Mouse (Mus musculus): Measurements from ENCODE around the gene Grik4. TPM values are rescaled to one million over a fixed set of nuclear protein-coding genes. Genes with fewer than 3 reads are reported as not detected.

The Grik4 gene
- total and polyA plus RNA-seq, 3 experiments = not detected

DNA sequence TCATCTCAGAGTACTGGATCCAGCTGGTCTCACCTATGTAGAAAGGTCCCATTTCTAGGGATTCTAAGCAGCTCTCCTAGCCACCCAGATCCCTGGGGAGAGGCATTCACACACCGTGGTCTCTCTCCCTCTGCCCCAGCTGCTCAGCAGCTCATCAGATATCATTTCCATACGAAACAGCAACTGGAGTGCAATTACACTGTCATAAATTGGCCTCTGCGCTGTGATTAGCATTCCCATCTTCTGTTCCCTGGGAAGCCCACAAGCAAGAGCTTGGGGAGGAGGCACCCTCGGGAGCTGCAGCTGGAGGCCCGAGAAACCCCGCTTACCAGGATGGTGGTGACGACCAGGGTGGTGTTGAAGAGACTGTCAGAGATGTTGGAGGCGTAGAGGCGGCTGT lies 346.8 kb downstream of the Grik4 start:
- Histone ChIP-seq H3K4me2 (ENCODE audit: insufficient read depth, low read depth, poor library complexity, severe bottlenecking) (no peak overlapping the region), H3K4me3 (replicated peaks in 1 of 3; ENCODE audit: low read depth in 2 of 3, low read length in 2 of 3, poor library complexity in 1 of 3) (no peak overlapping the region), H3K27ac (ENCODE audit: insufficient read depth, low read depth) (no peak overlapping the region), H3K9ac (ENCODE audit: insufficient read depth, low read depth) (no peak overlapping the region), H3K9me3 (replicated peaks; ENCODE audit: low read length) (no peaks in the 10 kb centered on the region), H3K79me2 (replicated peaks; ENCODE audit: control insufficient read depth, extremely low read depth, insufficient read depth, poor library complexity, severe bottlenecking) (no peaks in the 10 kb centered on the region), H3K36me3 (replicated peaks in 1 of 2; ENCODE audit: control insufficient read depth in 1 of 2, insufficient read depth in 1 of 2, low read length in 1 of 2) (no peaks in the 10 kb centered on the region), H3K27me3 (replicated peaks) (peaks cover 95% of the 10 kb centered on the region), H3K4me1 (ENCODE audit: control insufficient read depth in 1 of 2, insufficient read depth in 2 of 2) (no peaks in the 10 kb centered on the region)
- dilution Hi-C loops (cut with MboI; ENCODE audit: extremely low pct_ligation_motif_present, extremely low pct_unique_long_range_greater_than_20kb, low sequenced_read_pairs) = no loop called here
- in situ Hi-C loops (cut with MboI; ENCODE audit: low pct_ligation_motif_present, low pct_unique_long_range_greater_than_20kb, low sequenced_read_pairs) = no loop called here
- TF ChIP-seq MYC (IDR thresholded peaks at IDR 0.05; ENCODE audit: low read depth, low read length) = no peak
- no peak for TF ChIP-seq MAX (IDR thresholded peaks at IDR 0.05; ENCODE audit: low read length)
- no peak for TF ChIP-seq BHLHE40 (IDR thresholded peaks at IDR 0.05; ENCODE audit: low read depth, low read length)
- TF ChIP-seq SIN3A (IDR thresholded peaks at IDR 0.05; ENCODE audit: low read length) = no peak
- no peak for TF ChIP-seq ZKSCAN1 (IDR thresholded peaks at IDR 0.05; ENCODE audit: borderline replicate concordance, low read depth, low read length)
- no peak for TF ChIP-seq UBTF (IDR thresholded peaks at IDR 0.05; ENCODE audit: low read depth, low read length)
- TF ChIP-seq ELF1 (IDR thresholded peaks at IDR 0.05; ENCODE audit: low read depth, low read length) = no peak
- TF ChIP-seq CHD2 (IDR thresholded peaks at IDR 0.05; ENCODE audit: low read length) = no peak
- no peak for DNase-seq (ENCODE audit: extremely low read depth)

DNA sequence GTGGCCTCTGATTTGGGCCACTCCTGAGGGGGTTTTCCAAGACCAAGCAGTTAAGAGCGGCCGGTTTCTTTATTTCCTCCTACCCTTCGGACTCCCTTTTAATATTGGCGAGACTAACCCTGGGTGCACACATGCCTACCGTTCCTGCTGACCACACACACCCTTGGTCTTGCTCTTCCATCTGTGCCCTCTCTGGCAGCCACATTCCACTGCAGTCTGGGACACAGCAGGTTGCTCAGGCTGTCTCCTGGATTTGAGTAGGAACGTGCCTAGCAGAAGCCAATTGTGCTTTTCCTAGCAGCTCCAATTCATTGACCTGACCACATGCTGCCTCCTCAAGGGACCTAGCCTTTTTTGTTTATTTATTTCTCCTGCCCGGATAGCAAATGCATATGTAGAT lies 365.8 kb downstream of the Grik4 start:
- dilution Hi-C loops (cut with MboI; ENCODE audit: extremely low pct_ligation_motif_present, extremely low pct_unique_long_range_greater_than_20kb, low sequenced_read_pairs) (no loop called here), in situ Hi-C loops (cut with MboI; ENCODE audit: low pct_ligation_motif_present, low pct_unique_long_range_greater_than_20kb, low sequenced_read_pairs) (no loop called here)
- H3K9ac ChIP-seq (ENCODE audit: insufficient read depth, low read depth) = no peak overlapping the region

DNA sequence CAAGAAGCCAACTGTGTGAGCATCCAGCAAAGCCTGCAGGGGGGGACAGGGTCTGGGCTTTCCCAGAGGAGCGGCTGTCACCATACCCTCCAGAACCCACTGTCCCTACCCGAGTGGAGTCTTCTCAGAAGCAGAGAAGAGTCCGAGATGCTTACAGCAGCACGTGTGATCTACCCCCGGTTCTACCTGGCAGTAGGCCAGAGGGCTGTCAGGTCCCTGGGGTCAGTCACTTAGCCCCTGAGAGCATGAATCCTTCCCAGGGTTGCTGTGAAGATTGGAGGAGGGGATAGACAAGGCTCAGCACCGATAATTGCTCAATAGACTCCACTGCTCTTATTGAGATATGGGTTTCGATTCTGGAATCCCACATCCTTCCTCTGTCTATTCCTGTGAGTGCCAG lies 366.2 kb downstream of the Grik4 start:
- Histone ChIP-seq H3K4me1 (ENCODE audit: control insufficient read depth in 1 of 2, insufficient read depth in 2 of 2) (no peaks in the 10 kb centered on the region), H3K36me3 (replicated peaks in 1 of 2; ENCODE audit: control insufficient read depth in 1 of 2, insufficient read depth in 1 of 2, low read length in 1 of 2) (no peaks in the 10 kb centered on the region), H3K27ac (ENCODE audit: insufficient read depth, low read depth) (no peak overlapping the region), H3K79me2 (replicated peaks; ENCODE audit: control insufficient read depth, extremely low read depth, insufficient read depth, poor library complexity, severe bottlenecking) (no peaks in the 10 kb centered on the region), H3K9me3 (replicated peaks; ENCODE audit: low read length) (peaks cover 2% of the 10 kb centered on the region), H3K27me3 (replicated peaks) (peaks cover 88% of the 10 kb centered on the region), H3K4me2 (ENCODE audit: insufficient read depth, low read depth, poor library complexity, severe bottlenecking) (no peak overlapping the region), H3K4me3 (replicated peaks in 1 of 3; ENCODE audit: low read depth in 2 of 3, low read length in 2 of 3, poor library complexity in 1 of 3) (no peak overlapping the region), H3K9ac (ENCODE audit: insufficient read depth, low read depth) (no peak overlapping the region)
- no peak for DNase-seq (ENCODE audit: extremely low read depth)
- dilution Hi-C loops (cut with MboI; ENCODE audit: extremely low pct_ligation_motif_present, extremely low pct_unique_long_range_greater_than_20kb, low sequenced_read_pairs) (no loop called here), in situ Hi-C loops (cut with MboI; ENCODE audit: low pct_ligation_motif_present, low pct_unique_long_range_greater_than_20kb, low sequenced_read_pairs) (no loop called here)
- TF ChIP-seq POLR2AphosphoS2 (IDR thresholded peaks at IDR 0.05; ENCODE audit: low read depth, low read length) (no peak), ELF1 (IDR thresholded peaks at IDR 0.05; ENCODE audit: low read depth, low read length) (no peak), NRF1 (IDR thresholded peaks at IDR 0.05; ENCODE audit: low read depth, low read length) (no peak), SMC3 (IDR thresholded peaks at IDR 0.05; ENCODE audit: low read depth, low read length) (no peak)

More for the DNA sequence above, 365.8 kb downstream of the Grik4 start:
- H3K27me3 ChIP-seq (replicated peaks) = peaks cover 89% of the 10 kb centered on the region
- H3K79me2 ChIP-seq (replicated peaks; ENCODE audit: control insufficient read depth, extremely low read depth, insufficient read depth, poor library complexity, severe bottlenecking) = no peaks in the 10 kb centered on the region
- DNase-seq (ENCODE audit: extremely low read depth) = no peak
- peaks cover 2% of the 10 kb centered on the region for H3K9me3 ChIP-seq (replicated peaks; ENCODE audit: low read length)
- no peak overlapping the region for H3K4me2 ChIP-seq (ENCODE audit: insufficient read depth, low read depth, poor library complexity, severe bottlenecking)
- H3K4me1 ChIP-seq (ENCODE audit: control insufficient read depth in 1 of 2, insufficient read depth in 2 of 2) = no peaks in the 10 kb centered on the region
- H3K36me3 ChIP-seq (replicated peaks in 1 of 2; ENCODE audit: control insufficient read depth in 1 of 2, insufficient read depth in 1 of 2, low read length in 1 of 2) = no peaks in the 10 kb centered on the region
- no peak for TF ChIP-seq IRF4 (IDR thresholded peaks at IDR 0.05; ENCODE audit: low read depth, low read length)
- no peak for TF ChIP-seq MAFK (IDR thresholded peaks at IDR 0.05; ENCODE audit: insufficient replicate concordance, low read length)
- no peak for TF ChIP-seq E2F4 (IDR thresholded peaks at IDR 0.05; ENCODE audit: insufficient replicate concordance, low read depth, low read length)
- TF ChIP-seq POLR2AphosphoS2 (IDR thresholded peaks at IDR 0.05; ENCODE audit: low read depth, low read length) = no peak
- no peak for TF ChIP-seq TCF12 (IDR thresholded peaks at IDR 0.05; ENCODE audit: low read depth, low read length)
- TF ChIP-seq USF2 (conservative IDR thresholded peaks at IDR 0.05; ENCODE audit: low read depth, low read length) = no peak
- no peak for TF ChIP-seq JUND (conservative IDR thresholded peaks at IDR 0.05; ENCODE audit: low read depth, low read length)
- no peak for TF ChIP-seq NELFE (IDR thresholded peaks at IDR 0.05; ENCODE audit: low read depth, low read length)
- no peak for TF ChIP-seq BHLHE40 (IDR thresholded peaks at IDR 0.05; ENCODE audit: low read depth, low read length)
- no peak for TF ChIP-seq ZMIZ1 (IDR thresholded peaks at IDR 0.05; ENCODE audit: low read depth, low read length)
- no peak for TF ChIP-seq CTCF (conservative IDR thresholded peaks at IDR 0.05 in 1 of 2, IDR thresholded peaks at IDR 0.05 in 1 of 2; ENCODE audit: low read depth in 2 of 2, low read length in 2 of 2)
- no peak for TF ChIP-seq USF1 (IDR thresholded peaks at IDR 0.05; ENCODE audit: low read depth, low read length)
- TF ChIP-seq MYC (IDR thresholded peaks at IDR 0.05; ENCODE audit: low read depth, low read length) = no peak
- TF ChIP-seq MAX (IDR thresholded peaks at IDR 0.05; ENCODE audit: low read length) = no peak
- H3K4me3 ChIP-seq (replicated peaks in 1 of 3; ENCODE audit: low read depth in 2 of 3, low read length in 2 of 3, poor library complexity in 1 of 3) = no peak overlapping the region
- H3K27ac ChIP-seq (ENCODE audit: insufficient read depth, low read depth) = no peak overlapping the region

Measured in CH12.LX (cell line).